Comparison of ENCODE assay signal across 15 mouse cellular contexts in the genomic region with DNA sequence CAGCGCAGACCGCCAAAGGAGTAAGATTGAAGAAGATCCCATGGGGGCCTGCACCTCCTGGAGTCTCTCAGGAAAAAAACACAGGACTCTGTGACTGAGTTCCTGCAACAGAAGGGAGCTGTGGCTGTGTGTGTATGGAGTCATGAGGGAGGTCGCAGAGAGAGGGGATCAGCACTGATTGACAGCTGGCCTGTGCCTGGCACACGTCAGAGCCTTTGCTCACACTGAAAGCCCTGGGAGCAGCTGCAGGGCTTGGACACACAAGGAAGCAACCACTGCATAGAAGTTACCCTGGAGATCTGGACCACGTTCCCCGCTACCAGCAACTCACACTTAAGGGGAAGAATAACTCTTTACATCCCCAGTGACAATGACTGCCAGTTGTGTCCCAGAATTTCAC.
A peak's percentile ranks its signal among the peaks of the same experiment; 100 is the strongest.
DNase-seq lines count a peak whose midpoint lies in the region; ATAC-seq and TF ChIP-seq lines count a peak whose summit lies in the region.
"Had no signal": no experiment of that assay in that cellular context is flagged by ENCODE, and none has a peak within 500 bp of the region (broad histone marks: within the 10 kb centered on the region; RNA-seq: fewer than 3 reads in every experiment).

No protein-coding gene starts in this region.

- H3K9me3 ChIP-seq in liver, postnatal 0 days (ENCODE audit: low read length) = no peaks in the 10 kb centered on the region
- no peaks in the 10 kb centered on the region for H3K9me3 ChIP-seq in forebrain, embryonic 16.5 days (ENCODE audit: control insufficient read depth, low read length)
- no peaks in the 10 kb centered on the region for H3K9me3 ChIP-seq in midbrain, embryonic 10.5 days (replicated peaks)
- H3K9me3 ChIP-seq in stomach, postnatal 0 days (ENCODE audit: control insufficient read depth, low read length) = no peaks in the 10 kb centered on the region
- H3K9me3 ChIP-seq in neural tube, embryonic 15.5 days (replicated peaks) = no peaks in the 10 kb centered on the region
- H3K9me3 ChIP-seq: megakaryocyte, embryonic 14.5 days had no signal

- H3K9ac ChIP-seq in liver, postnatal 0 days (replicated peaks) = no peak overlapping the region
- no peak overlapping the region for H3K9ac ChIP-seq in forebrain, embryonic 16.5 days (replicated peaks; ENCODE audit: low read depth, low read length)
- H3K9ac ChIP-seq in stomach, postnatal 0 days (ENCODE audit: low read length) = no peak overlapping the region
- no peak overlapping the region for H3K9ac ChIP-seq in neural tube, embryonic 15.5 days (replicated peaks)
- H3K9ac ChIP-seq: lung, embryonic 14.5 days had no signal

- WGBS in liver, postnatal 0 days (ENCODE audit: insufficient replicate concordance) = 60% methylated on average over 6 of the region's 6 CpGs
- WGBS in forebrain, embryonic 16.5 days = 43% methylated on average over 6 of the region's 6 CpGs
- WGBS in midbrain, embryonic 10.5 days = 42% methylated on average over 6 of the region's 6 CpGs
- 67% methylated on average over 6 of the region's 6 CpGs for WGBS in stomach, postnatal 0 days
- 53% methylated on average over 6 of the region's 6 CpGs for WGBS in neural tube, embryonic 15.5 days

- H3K27me3 ChIP-seq in liver, postnatal 0 days (ENCODE audit: insufficient read depth, low read length) = 0 out of 2 replicates have a peak, but pooled peaks cover 4% of the 10 kb centered on the region
- no peaks in the 10 kb centered on the region for H3K27me3 ChIP-seq in forebrain, embryonic 16.5 days (replicated peaks; ENCODE audit: control insufficient read depth, insufficient read depth, low read length)
- no peaks in the 10 kb centered on the region for H3K27me3 ChIP-seq in midbrain, embryonic 10.5 days (ENCODE audit: low read depth, poor library complexity, severe bottlenecking)
- no peaks in the 10 kb centered on the region for H3K27me3 ChIP-seq in stomach, postnatal 0 days (ENCODE audit: control insufficient read depth, insufficient read depth, low read length)
- H3K27me3 ChIP-seq in neural tube, embryonic 15.5 days (replicated peaks) = no peaks in the 10 kb centered on the region
- H3K27me3 ChIP-seq: megakaryocyte, embryonic 14.5 days had no signal

- TF ChIP-seq EP300 in liver, postnatal 0 days (IDR thresholded peaks at IDR 0.05; ENCODE audit: low read depth) = no peak
- no peak for TF ChIP-seq EP300 in stomach, postnatal 0 days (optimal IDR thresholded peaks at IDR 0.05)

- TF ChIP-seq CTCF in liver, postnatal 0 days (IDR thresholded peaks at IDR 0.05; ENCODE audit: low read depth) = no peak
- no peak for TF ChIP-seq CTCF in stomach, postnatal 0 days (IDR thresholded peaks at IDR 0.05; ENCODE audit: low read depth)

- no peak overlapping the region for H3K27ac ChIP-seq in liver, postnatal 0 days (ENCODE audit: low read depth)
- H3K27ac ChIP-seq in forebrain, embryonic 16.5 days (ENCODE audit: low read length) = no peak overlapping the region
- H3K27ac ChIP-seq in midbrain, embryonic 10.5 days (replicated peaks) = peak overlapping the region; percentile 68
- no peak overlapping the region for H3K27ac ChIP-seq in stomach, postnatal 0 days (replicated peaks)
- H3K27ac ChIP-seq in neural tube, embryonic 15.5 days (replicated peaks) = no peak overlapping the region
- H3K27ac ChIP-seq: layer of hippocampus, adult 2 months had no signal

- H3K4me2 ChIP-seq in liver, postnatal 0 days (ENCODE audit: low read depth, low read length) = no peak overlapping the region
- no peak overlapping the region for H3K4me2 ChIP-seq in forebrain, embryonic 16.5 days (ENCODE audit: low read length)
- H3K4me2 ChIP-seq in stomach, postnatal 0 days (replicated peaks; ENCODE audit: low read depth) = no peak overlapping the region
- H3K4me2 ChIP-seq in neural tube, embryonic 15.5 days = no peak overlapping the region
- H3K4me2 ChIP-seq: heart, embryonic 11.5 days; lung, embryonic 14.5 days had no signal

- peak; percentile 10 for DNase-seq in liver, postnatal 0 days
- no peak for DNase-seq in liver
- DNase-seq in midbrain, embryonic 10.5 days (ENCODE audit: low spot score) = peak; percentile 68
- DNase-seq in stomach, postnatal 0 days (ENCODE audit: low spot score) = peak; percentile 10
- no peak for DNase-seq in right cerebral cortex, postnatal 25 days
- no peak for DNase-seq in lung, postnatal 36 days
- DNase-seq: adrenal gland, postnatal 10 days; kidney, adult 8-10 months; lung, embryonic 14.5 days; spleen, adult 18-20 months had no signal

- H3K4me1 ChIP-seq in liver, postnatal 0 days (ENCODE audit: insufficient read depth) = peaks cover 2% of the 10 kb centered on the region; the same call in 1 of the 2 replicates
- no peaks in the 10 kb centered on the region for H3K4me1 ChIP-seq in forebrain, embryonic 16.5 days (replicated peaks; ENCODE audit: control insufficient read depth, insufficient read depth, low read length)
- peaks cover 34% of the 10 kb centered on the region for H3K4me1 ChIP-seq in midbrain, embryonic 10.5 days
- no peaks in the 10 kb centered on the region for H3K4me1 ChIP-seq in stomach, postnatal 0 days (replicated peaks; ENCODE audit: control insufficient read depth, insufficient read depth)
- H3K4me1 ChIP-seq in neural tube, embryonic 15.5 days = no peaks in the 10 kb centered on the region

- H3K36me3 ChIP-seq in liver, postnatal 0 days (replicated peaks; ENCODE audit: insufficient read depth, low read length) = no peaks in the 10 kb centered on the region
- no peaks in the 10 kb centered on the region for H3K36me3 ChIP-seq in forebrain, embryonic 16.5 days (ENCODE audit: control insufficient read depth, insufficient read depth)
- H3K36me3 ChIP-seq in midbrain, embryonic 10.5 days = no peaks in the 10 kb centered on the region
- no peaks in the 10 kb centered on the region for H3K36me3 ChIP-seq in stomach, postnatal 0 days (ENCODE audit: control insufficient read depth, insufficient read depth, low read length)
- H3K36me3 ChIP-seq in neural tube, embryonic 15.5 days = no peaks in the 10 kb centered on the region

- ATAC-seq in liver, postnatal 0 days = no peak
- ATAC-seq in forebrain, embryonic 16.5 days = peak; percentile 84
- no peak for ATAC-seq in stomach, postnatal 0 days (ENCODE audit: low FRiP score, low TSS enrichment)
- ATAC-seq in neural tube, embryonic 15.5 days (ENCODE audit: low FRiP score) = no peak

- no peak overlapping the region for H3K4me3 ChIP-seq in liver, postnatal 0 days (ENCODE audit: low read depth, low read length)
- H3K4me3 ChIP-seq in forebrain, embryonic 16.5 days (replicated peaks; ENCODE audit: low read length) = no peak overlapping the region
- no peak overlapping the region for H3K4me3 ChIP-seq in midbrain, embryonic 10.5 days
- H3K4me3 ChIP-seq in stomach, postnatal 0 days (ENCODE audit: low read depth, low read length) = no peak overlapping the region
- H3K4me3 ChIP-seq in neural tube, embryonic 15.5 days (replicated peaks) = no peak overlapping the region
- H3K4me3 ChIP-seq: layer of hippocampus, adult 2 months; megakaryocyte, embryonic 14.5 days had no signal

Comparison
In these comparisons a context has a peak if more than half of its experiments do, and no peak if none do; other contexts are left out.
1. DNase-seq: peak in liver, postnatal 0 days (single experiment), midbrain, embryonic 10.5 days (single experiment) and stomach, postnatal 0 days (single experiment); none in liver (single experiment), right cerebral cortex, postnatal 25 days (single experiment) and lung, postnatal 36 days (single experiment).